Mouse (Mus musculus) MEL (cell line): Measurements from ENCODE around the gene Gm48551. TPM values are rescaled to one million over a fixed set of nuclear protein-coding genes. Genes with fewer than 3 reads are reported as not detected.

Source experiments
- DNase-seq: peaks from one replicate; pipeline ENCODE4 v3.0.0; 2011; ENCODE audit warnings: low read depth, low spot score
- H3K27ac ChIP-seq: 2 replicates; pipeline ENCODE4 v1.5.1; 2012; ENCODE audit warnings: low read depth, mild to moderate bottlenecking, control low read depth, low read length, moderate library complexity; ENCODE audit not compliant: control insufficient read depth
- H3K27me3 ChIP-seq, 2 experiments: fragments of 150-350 bp in 1 of 2; sonication (generic) in 1 of 2; 2 replicates each; pipeline ENCODE4 v1.6.1; 2012; ENCODE audit warnings: low read length in 2 of 2, mild to moderate bottlenecking in 2 of 2, improper control_type of control experiment in 1 of 2, moderate library complexity in 1 of 2; ENCODE audit not compliant: insufficient read depth in 2 of 2, control insufficient read depth in 1 of 2
- H3K36me3 ChIP-seq, 2 experiments: 2 replicates each; pipeline ENCODE4 v1.6.1; 2012 to 2014; ENCODE audit warnings: low read length in 2 of 2, improper control_type of control experiment in 1 of 2, inconsistent platforms in 1 of 2, mild to moderate bottlenecking in 1 of 2; ENCODE audit not compliant: insufficient read depth in 2 of 2, control insufficient read depth in 1 of 2
- H3K4me1 ChIP-seq, 2 experiments: fragments of 150-350 bp in 1 of 2; sonication (generic) in 1 of 2; 2 replicates each; pipeline ENCODE4 v1.6.1; 2012; ENCODE audit warnings: low read length in 2 of 2, improper control_type of control experiment in 1 of 2, mild to moderate bottlenecking in 1 of 2; ENCODE audit not compliant: insufficient read depth in 2 of 2, control insufficient read depth in 1 of 2
- H3K4me3 ChIP-seq, 2 experiments: fragments of 150-350 bp in 1 of 2; sonication (generic) in 1 of 2; 2 replicates each; pipeline ENCODE4 v1.5.1; 2012; ENCODE audit warnings: low read depth in 2 of 2, low read length in 2 of 2, mild to moderate bottlenecking in 2 of 2, moderate library complexity in 2 of 2, control low read depth in 1 of 2, improper control_type of control experiment in 1 of 2; ENCODE audit not compliant: control insufficient read depth in 1 of 2, insufficient read depth in 1 of 2
- H3K79me2 ChIP-seq: 2 replicates; pipeline ENCODE4 v1.6.1; 2012; ENCODE audit warnings: mild to moderate bottlenecking, low read length, moderate library complexity; ENCODE audit not compliant: control insufficient read depth, poor library complexity, insufficient read depth
- H3K9ac ChIP-seq: 2 replicates; pipeline ENCODE4 v1.6.1; 2012; ENCODE audit warnings: low read depth, mild to moderate bottlenecking, control low read depth, low read length, moderate library complexity; ENCODE audit not compliant: control insufficient read depth, poor library complexity, severe bottlenecking
- H3K9me3 ChIP-seq: fragments of 150-350 bp; sonication (generic); replicated peaks from 2 replicates; pipeline ENCODE4 v1.6.1; 2012; ENCODE audit warnings: mild to moderate bottlenecking, low read length, improper control_type of control experiment, moderate library complexity; ENCODE audit not compliant: insufficient read depth
- BHLHE40 ChIP-seq: IDR thresholded peaks from 2 replicates; pipeline ENCODE4 v1.6.1; 2012; ENCODE audit warnings: low read depth, mild to moderate bottlenecking, inconsistent platforms, low read length, improper control_type of control experiment, borderline replicate concordance
- CHD2 ChIP-seq: IDR thresholded peaks from 2 replicates; pipeline ENCODE4 v1.6.1; 2011; ENCODE audit warnings: low read length, improper control_type of control experiment
- ELF1 ChIP-seq: IDR thresholded peaks from 2 replicates; pipeline ENCODE4 v1.6.1; 2014; ENCODE audit warnings: low read depth, mild to moderate bottlenecking, inconsistent platforms, low read length, improper control_type of control experiment, moderate library complexity
- GATA1 ChIP-seq: IDR thresholded peaks from 2 replicates; pipeline ENCODE4 v1.6.1; 2011; ENCODE audit warnings: low read depth, low read length, improper control_type of control experiment
- MAX ChIP-seq: IDR thresholded peaks from 2 replicates; pipeline ENCODE4 v1.6.1; 2011; ENCODE audit warnings: low read length, improper control_type of control experiment
- POLR2A ChIP-seq, 2 experiments: IDR thresholded peaks; 2 replicates each; pipeline ENCODE4 v1.6.1; 2011 to 2012; ENCODE audit warnings: low read length in 2 of 2, mild to moderate bottlenecking in 2 of 2, control low read depth in 1 of 2, improper control_type of control experiment in 1 of 2, low read depth in 1 of 2, moderate library complexity in 1 of 2; ENCODE audit not compliant: control insufficient read depth in 1 of 2, insufficient read depth in 1 of 2, poor library complexity in 1 of 2
- RAD21 ChIP-seq: IDR thresholded peaks from 2 replicates; pipeline ENCODE4 v1.6.1; 2011; ENCODE audit warnings: mild to moderate bottlenecking, low read depth, low read length, improper control_type of control experiment
- RCOR1 ChIP-seq: IDR thresholded peaks from 2 replicates; pipeline ENCODE4 v1.6.1; 2012; ENCODE audit warnings: low read depth, mild to moderate bottlenecking, inconsistent platforms, low read length, improper control_type of control experiment
- SIN3A ChIP-seq: IDR thresholded peaks from 2 replicates; pipeline ENCODE4 v1.6.1; 2012; ENCODE audit warnings: low read length, improper control_type of control experiment, inconsistent platforms
- TCF12 ChIP-seq: IDR thresholded peaks from 2 replicates; pipeline ENCODE4 v1.6.1; 2014; ENCODE audit warnings: low read depth, mild to moderate bottlenecking, inconsistent platforms, low read length, improper control_type of control experiment, moderate library complexity
- UBTF ChIP-seq: IDR thresholded peaks from 2 replicates; pipeline ENCODE4 v1.6.1; 2012; ENCODE audit warnings: low read depth, mild to moderate bottlenecking, inconsistent platforms, low read length, improper control_type of control experiment, moderate library complexity, borderline replicate concordance; ENCODE audit not compliant: insufficient read depth
- USF1 ChIP-seq: IDR thresholded peaks from 2 replicates; pipeline ENCODE4 v1.6.1; 2014; ENCODE audit warnings: low read depth, mild to moderate bottlenecking, inconsistent platforms, low read length, improper control_type of control experiment, moderate library complexity
- ZMIZ1 ChIP-seq: IDR thresholded peaks from 2 replicates; pipeline ENCODE4 v1.6.1; 2012; ENCODE audit warnings: low read depth, mild to moderate bottlenecking, inconsistent platforms, low read length, improper control_type of control experiment, moderate library complexity
- polyA plus RNA-seq, 2 experiments: library from polyadenylated mRNA; stranded (reverse) in 1 of 2; unstranded in 1 of 2; fragments of >175 nt in 1 of 2; fragments of >200 nt in 1 of 2; gene quantifications; 2 replicates each; pipeline versions ENCODE4 v1.2.1 to v1.2.4; 2012; ENCODE audit warnings: low replicate concordance in 2 of 2, low read depth in 1 of 2; ENCODE audit not compliant: insufficient read length in 2 of 2, insufficient read depth in 1 of 2, missing spikeins in 1 of 2
- total RNA-seq: library from RNA; depleted of rRNA; stranded (reverse); fragments of 300-350 nt; gene quantifications from 2 replicates; pipeline ENCODE4 v1.2.3, GENCODE M21; 2012

The Gm48551 gene
- total and polyA plus RNA-seq, 3 experiments = 0.62 to 2.6 TPM; not detected in 1

DNA sequence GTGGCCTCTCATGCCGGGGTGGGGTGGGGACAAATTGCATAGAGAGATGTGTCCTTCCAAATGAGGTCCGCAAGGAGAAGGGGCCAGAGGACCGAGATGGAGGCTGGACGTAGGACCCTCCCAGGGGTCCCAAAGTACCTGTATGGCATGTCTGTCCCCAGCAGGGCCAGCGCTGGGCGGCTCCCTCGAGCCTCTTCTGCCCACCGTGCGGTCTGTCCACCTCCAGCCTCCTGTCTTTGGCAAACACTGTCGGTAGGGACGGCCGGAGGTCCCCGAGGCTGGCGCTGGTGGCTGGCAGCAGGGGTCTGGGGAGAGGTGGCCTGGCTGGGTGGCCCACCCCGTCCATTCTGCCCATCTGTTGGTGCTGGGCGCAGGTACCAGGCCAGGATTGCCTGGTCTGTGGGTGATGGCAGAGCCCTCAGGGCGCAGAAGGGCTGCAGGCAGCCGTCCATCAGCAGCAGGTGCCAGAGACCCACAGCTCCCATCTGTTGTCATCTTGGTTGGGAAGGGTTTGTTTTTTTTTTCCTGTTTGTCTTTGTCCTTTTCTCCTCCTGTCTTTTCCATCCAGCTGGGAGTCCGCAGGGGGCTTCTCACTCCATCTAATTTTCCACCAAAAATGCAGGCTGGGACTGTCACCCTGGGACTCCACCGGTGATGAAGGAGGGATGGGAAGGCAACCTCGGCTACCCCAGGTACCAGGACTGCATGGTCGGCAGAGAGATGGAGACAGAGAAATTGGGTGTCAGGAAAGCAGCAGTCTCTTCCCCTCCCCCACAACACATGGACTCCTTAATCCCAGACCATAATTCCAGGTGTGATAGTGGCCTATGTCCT, 16.3 kb downstream of the Gm48551 start:
- Histone ChIP-seq H3K27me3 (no peaks in the 10 kb centered on the region), H3K9ac (no peak overlapping the region), H3K4me1 (peaks cover 0 to 8% of the 10 kb centered on the region in 2 experiments; a peak in 2 of 4 replicates), H3K36me3 (peaks cover 0 to 4% of the 10 kb centered on the region in 2 experiments; a peak in 2 of 4 replicates), H3K9me3 (no peaks in the 10 kb centered on the region), H3K79me2 (no peaks in the 10 kb centered on the region), H3K27ac (no peak overlapping the region), H3K4me3 (no peak overlapping the region)
- DNase-seq = no peak
- no peak for TF ChIP-seq USF1
- no peak for TF ChIP-seq SIN3A
- no peak for TF ChIP-seq CHD2
- TF ChIP-seq RAD21 = no peak
- no peak for TF ChIP-seq BHLHE40
- TF ChIP-seq RCOR1 = no peak

- TF ChIP-seq RAD21 (no peak), ELF1 (no peak), MAX (no peak), POLR2A (IDR thresholded peaks at IDR 0.05; ENCODE audit: control insufficient read depth in 1 of 2, insufficient read depth in 1 of 2, low read depth in 1 of 2, low read length in 2 of 2, poor library complexity in 1 of 2) (no peak), ZMIZ1 (no peak), TCF12 (no peak), UBTF (no peak), GATA1 (no peak)
- H3K4me3 ChIP-seq = no peak overlapping the region
- H3K27me3 ChIP-seq = no peaks in the 10 kb centered on the region
- no peak for DNase-seq
- no peaks in the 10 kb centered on the region for H3K79me2 ChIP-seq
- no peak overlapping the region for H3K9ac ChIP-seq
- peaks cover 0 to 4% of the 10 kb centered on the region in 2 experiments; a peak in 2 of 4 replicates for H3K36me3 ChIP-seq
- H3K4me1 ChIP-seq = peaks cover 0 to 9% of the 10 kb centered on the region in 2 experiments; a peak in 2 of 4 replicates
- no peaks in the 10 kb centered on the region for H3K9me3 ChIP-seq
- no peak overlapping the region for H3K27ac ChIP-seq
Observed at GRCm38 (mm10) chr10:81401205-81401520, 16.9 kb downstream of the Gm48551 start.
